Mouse (Mus musculus): ENCODE results near the gene Gm21973.
A peak's percentile ranks its signal among the peaks of the same experiment; 100 is the strongest.

The Gm21973 gene

GRCm38 (mm10) chr15:10325080-10325479, at the start of gene Gm21973:
Gene Gm21973 (plus strand): TSS chr15:10325380.
- no peak for DNase-seq

GRCm38 (mm10) chr15:10276386-10276785, 48.8 kb upstream of the Gm21973 start:
- DNase-seq: no peak

- no peak for DNase-seq
These were observed 47.7 kb upstream of the Gm21973 start for GRCm38 (mm10) chr15:10277461-10277860.

- no peak for DNase-seq
These were observed 43.6 kb upstream of the Gm21973 start for GRCm38 (mm10) chr15:10281546-10281945.

- DNase-seq: no peak
These were observed 41.5 kb upstream of the Gm21973 start for GRCm38 (mm10) chr15:10283661-10284060.

GRCm38 (mm10) chr15:10296570-10296969, 28.6 kb upstream of the Gm21973 start:
- DNase-seq: no peak

GRCm38 (mm10) chr15:10298058-10298457, 27.1 kb upstream of the Gm21973 start:
- DNase-seq: no peak

- DNase-seq: no peak
These were observed 25.7 kb upstream of the Gm21973 start for GRCm38 (mm10) chr15:10299467-10299866.

- DNase-seq: no peak
These were observed 18.7 kb upstream of the Gm21973 start for GRCm38 (mm10) chr15:10306461-10306860.

- DNase-seq: no peak
These were observed 13.4 kb upstream of the Gm21973 start for GRCm38 (mm10) chr15:10311826-10312225.

- DNase-seq: peak; percentile 41
These were observed 11.4 kb upstream of the Gm21973 start for GRCm38 (mm10) chr15:10313522-10314455.

- DNase-seq: no peak
These were observed 5.4 kb downstream of the Gm21973 start for GRCm38 (mm10) chr15:10330626-10331025.

GRCm38 (mm10) chr15:10332566-10332965, 7.4 kb downstream of the Gm21973 start:
- DNase-seq: no peak

- no peak for DNase-seq
These were observed 13.4 kb downstream of the Gm21973 start for GRCm38 (mm10) chr15:10338606-10339005.

- no peak for DNase-seq
These were observed 21.9 kb downstream of the Gm21973 start for GRCm38 (mm10) chr15:10347044-10347443.

GRCm38 (mm10) chr15:10358039-10358948, 33.1 kb downstream of the Gm21973 start, which contains the start of gene Agxt2:
Gene Agxt2 (plus strand): TSS chr15:10358532.
- no peak for DNase-seq

GRCm38 (mm10) chr15:10366331-10366730, 41.2 kb downstream of the Gm21973 start:
- DNase-seq: no peak

GRCm38 (mm10) chr15:10375404-10375803, 50.2 kb downstream of the Gm21973 start:
- DNase-seq: no peak

- no peak for DNase-seq
These were observed 53.3 kb downstream of the Gm21973 start for GRCm38 (mm10) chr15:10378338-10378959.

- no peak for DNase-seq
These were observed 54.7 kb downstream of the Gm21973 start for GRCm38 (mm10) chr15:10379757-10380458.

- no peak for DNase-seq
These were observed 62.1 kb downstream of the Gm21973 start for GRCm38 (mm10) chr15:10387263-10387662.

- no peak for DNase-seq
These were observed 74.6 kb downstream of the Gm21973 start for GRCm38 (mm10) chr15:10399795-10400194.
